Mouse (Mus musculus) cerebellum, adult 2 months (tissue): Measurements from ENCODE around the gene Tcl1b3.
"Not testable (repeated sequence)": the region's sequence is repeated elsewhere in the genome, so short reads cannot be mapped to it uniquely, and the experiment has no call there.

Experiments used
- CTCF ChIP-seq: fragments of 200-500 bp; IDR thresholded peaks from 2 replicates; pipeline ENCODE4 v1.5.1; 2011; ENCODE audit warnings: low read depth, mild to moderate bottlenecking, control low read depth, low read length, moderate library complexity, borderline replicate concordance; ENCODE audit not compliant: insufficient read depth
- POLR2A ChIP-seq: fragments of 200-500 bp; IDR thresholded peaks from 2 replicates; pipeline ENCODE4 v1.6.1; 2011; ENCODE audit warnings: low read length, control low read depth, borderline replicate concordance; ENCODE audit not compliant: insufficient read depth

GRCm38 (mm10) chr12:105201657-105202056, 10.8 kb downstream of the Tcl1b3 start, which contains the start of gene Tcl1b4:
- not testable (repeated sequence) for TF ChIP-seq POLR2A, CTCF
